Mouse (Mus musculus): Measurements from ENCODE around the gene Nkain1. TPM values are rescaled to one million over a fixed set of nuclear protein-coding genes. Genes with fewer than 3 reads are reported as not detected.
A peak's percentile ranks its signal among the peaks of the same experiment; 100 is the strongest.

Gene Nkain1
- polyA plus RNA-seq, 1 experiment from 2014 or later = 6.7 TPM

GRCm38 (mm10) chr4:130540831-130541230 lies 33.1 kb downstream of the Nkain1 start:
- no peak for ATAC-seq (ENCODE audit: low FRiP score, low TSS enrichment)
- no peak overlapping the region for H3K4me2 ChIP-seq (replicated peaks; ENCODE audit: low read depth, low read length)
- peaks cover 3% of the 10 kb centered on the region; the same call in 1 of the 2 replicates for H3K36me3 ChIP-seq (ENCODE audit: control insufficient read depth, insufficient read depth, low read length)
- H3K9ac ChIP-seq (ENCODE audit: low read depth, low read length) = no peak overlapping the region
- no peak overlapping the region for H3K27ac ChIP-seq (ENCODE audit: low read depth, low read length)
- WGBS = 85% methylated on average over 4 of the region's 4 CpGs
- H3K4me1 ChIP-seq (ENCODE audit: control insufficient read depth, insufficient read depth, low read length) = peaks cover 9% of the 10 kb centered on the region; the same call in 1 of the 2 replicates
- H3K9me3 ChIP-seq (ENCODE audit: control insufficient read depth, low read length) = no peaks in the 10 kb centered on the region
- H3K27me3 ChIP-seq (ENCODE audit: control insufficient read depth, insufficient read depth, low read length) = no peaks in the 10 kb centered on the region
- no peak overlapping the region for H3K4me3 ChIP-seq (ENCODE audit: low read length)

- 89% methylated on average over 7 of the region's 7 CpGs for WGBS
- Histone ChIP-seq H3K4me2 (replicated peaks; ENCODE audit: low read depth, low read length) (no peak overlapping the region), H3K4me1 (ENCODE audit: control insufficient read depth, insufficient read depth, low read length) (peaks cover 7% of the 10 kb centered on the region; the same call in 1 of the 2 replicates), H3K9ac (ENCODE audit: low read depth, low read length) (no peak overlapping the region; the same call in 1 of the 2 replicates), H3K4me3 (ENCODE audit: low read length) (no peak overlapping the region), H3K27ac (ENCODE audit: low read depth, low read length) (no peak overlapping the region), H3K9me3 (ENCODE audit: control insufficient read depth, low read length) (no peaks in the 10 kb centered on the region), H3K27me3 (ENCODE audit: control insufficient read depth, insufficient read depth, low read length) (no peaks in the 10 kb centered on the region), H3K36me3 (ENCODE audit: control insufficient read depth, insufficient read depth, low read length) (peaks cover 3% of the 10 kb centered on the region; the same call in 1 of the 2 replicates)
- ATAC-seq (ENCODE audit: low FRiP score, low TSS enrichment) = no peak
These were observed 34.3 kb downstream of the Nkain1 start for GRCm38 (mm10) chr4:130539706-130540105.

GRCm38 (mm10) chr4:130539053-130539452 lies 34.9 kb downstream of the Nkain1 start:
- H3K36me3 ChIP-seq (ENCODE audit: control insufficient read depth, insufficient read depth, low read length) = peaks cover 3% of the 10 kb centered on the region; the same call in 1 of the 2 replicates
- H3K27ac ChIP-seq (ENCODE audit: low read depth, low read length) = no peak overlapping the region
- WGBS = 62% methylated on average over 8 of the region's 8 CpGs
- peaks cover under 1% of the 10 kb centered on the region; the same call in 1 of the 2 replicates for H3K4me1 ChIP-seq (ENCODE audit: control insufficient read depth, insufficient read depth, low read length)
- H3K4me2 ChIP-seq (replicated peaks; ENCODE audit: low read depth, low read length) = no peak overlapping the region
- no peak overlapping the region for H3K4me3 ChIP-seq (ENCODE audit: low read length)
- no peaks in the 10 kb centered on the region for H3K27me3 ChIP-seq (ENCODE audit: control insufficient read depth, insufficient read depth, low read length)
- H3K9ac ChIP-seq (ENCODE audit: low read depth, low read length) = no peak overlapping the region
- no peaks in the 10 kb centered on the region for H3K9me3 ChIP-seq (ENCODE audit: control insufficient read depth, low read length)
- ATAC-seq (ENCODE audit: low FRiP score, low TSS enrichment) = no peak

- Histone ChIP-seq H3K4me2 (replicated peaks; ENCODE audit: low read depth, low read length) (no peak overlapping the region), H3K27me3 (ENCODE audit: control insufficient read depth, insufficient read depth, low read length) (no peaks in the 10 kb centered on the region), H3K9ac (ENCODE audit: low read depth, low read length) (no peak overlapping the region), H3K4me1 (ENCODE audit: control insufficient read depth, insufficient read depth, low read length) (no peaks in the 10 kb centered on the region), H3K36me3 (ENCODE audit: control insufficient read depth, insufficient read depth, low read length) (peaks cover 3% of the 10 kb centered on the region; the same call in 1 of the 2 replicates), H3K4me3 (ENCODE audit: low read length) (no peak overlapping the region), H3K27ac (ENCODE audit: low read depth, low read length) (no peak overlapping the region), H3K9me3 (ENCODE audit: control insufficient read depth, low read length) (no peaks in the 10 kb centered on the region)
- ATAC-seq (ENCODE audit: low FRiP score, low TSS enrichment) = no peak
- 97% methylated on average over 7 of the region's 7 CpGs for WGBS
These were observed 36.6 kb downstream of the Nkain1 start for GRCm38 (mm10) chr4:130537371-130537770.

GRCm38 (mm10) chr4:130535789-130536188 lies 38.2 kb downstream of the Nkain1 start:
- no peak overlapping the region for H3K4me3 ChIP-seq (ENCODE audit: low read length)
- no peaks in the 10 kb centered on the region for H3K27me3 ChIP-seq (ENCODE audit: control insufficient read depth, insufficient read depth, low read length)
- no peak overlapping the region for H3K27ac ChIP-seq (ENCODE audit: low read depth, low read length)
- H3K4me2 ChIP-seq (replicated peaks; ENCODE audit: low read depth, low read length) = no peak overlapping the region
- H3K36me3 ChIP-seq (ENCODE audit: control insufficient read depth, insufficient read depth, low read length) = peaks cover 3% of the 10 kb centered on the region; the same call in 1 of the 2 replicates
- H3K9ac ChIP-seq (ENCODE audit: low read depth, low read length) = no peak overlapping the region
- 0 out of 2 replicates have a peak, but pooled peaks cover 3% of the 10 kb centered on the region for H3K4me1 ChIP-seq (ENCODE audit: control insufficient read depth, insufficient read depth, low read length)
- WGBS = 58% methylated on average over 1 of the region's 1 CpGs
- no peak for ATAC-seq (ENCODE audit: low FRiP score, low TSS enrichment)
- H3K9me3 ChIP-seq (ENCODE audit: control insufficient read depth, low read length) = no peaks in the 10 kb centered on the region

- peaks cover 7% of the 10 kb centered on the region; the same call in 1 of the 2 replicates for H3K36me3 ChIP-seq (ENCODE audit: control insufficient read depth, insufficient read depth, low read length)
- WGBS = 44% methylated on average over 4 of the region's 4 CpGs
- H3K4me1 ChIP-seq (ENCODE audit: control insufficient read depth, insufficient read depth, low read length) = 0 out of 2 replicates have a peak, but pooled peaks cover 3% of the 10 kb centered on the region
- H3K27me3 ChIP-seq (ENCODE audit: control insufficient read depth, insufficient read depth, low read length) = no peaks in the 10 kb centered on the region
- H3K27ac ChIP-seq (ENCODE audit: low read depth, low read length) = no peak overlapping the region
- H3K4me3 ChIP-seq (ENCODE audit: low read length) = no peak overlapping the region
- no peaks in the 10 kb centered on the region for H3K9me3 ChIP-seq (ENCODE audit: control insufficient read depth, low read length)
- no peak overlapping the region for H3K4me2 ChIP-seq (replicated peaks; ENCODE audit: low read depth, low read length)
- 0 out of 2 replicates have a peak, but pooled peaks have one; percentile 11 for ATAC-seq (ENCODE audit: low FRiP score, low TSS enrichment)
- H3K9ac ChIP-seq (ENCODE audit: low read depth, low read length) = no peak overlapping the region
These were observed 40.0 kb downstream of the Nkain1 start for GRCm38 (mm10) chr4:130533975-130534374.

GRCm38 (mm10) chr4:130532347-130532746 lies 41.6 kb downstream of the Nkain1 start:
- Histone ChIP-seq H3K27ac (ENCODE audit: low read depth, low read length) (no peak overlapping the region), H3K27me3 (ENCODE audit: control insufficient read depth, insufficient read depth, low read length) (no peaks in the 10 kb centered on the region), H3K4me1 (ENCODE audit: control insufficient read depth, insufficient read depth, low read length) (0 out of 2 replicates have a peak, but pooled peaks cover 3% of the 10 kb centered on the region), H3K9ac (ENCODE audit: low read depth, low read length) (no peak overlapping the region), H3K36me3 (ENCODE audit: control insufficient read depth, insufficient read depth, low read length) (peaks cover 7% of the 10 kb centered on the region; the same call in 1 of the 2 replicates), H3K9me3 (ENCODE audit: control insufficient read depth, low read length) (no peaks in the 10 kb centered on the region), H3K4me3 (ENCODE audit: low read length) (no peak overlapping the region), H3K4me2 (replicated peaks; ENCODE audit: low read depth, low read length) (no peak overlapping the region)
- 64% methylated on average over 6 of the region's 6 CpGs for WGBS
- no peak for ATAC-seq (ENCODE audit: low FRiP score, low TSS enrichment)

- 23% methylated on average over 28 of the region's 28 CpGs for WGBS
- ATAC-seq (ENCODE audit: low FRiP score, low TSS enrichment) = peak; percentile 61
- Histone ChIP-seq H3K9ac (ENCODE audit: low read depth, low read length) (no peak overlapping the region), H3K4me3 (ENCODE audit: low read length) (no peak overlapping the region), H3K9me3 (ENCODE audit: control insufficient read depth, low read length) (no peaks in the 10 kb centered on the region), H3K4me1 (ENCODE audit: control insufficient read depth, insufficient read depth, low read length) (0 out of 2 replicates have a peak, but pooled peaks cover 3% of the 10 kb centered on the region), H3K27me3 (ENCODE audit: control insufficient read depth, insufficient read depth, low read length) (no peaks in the 10 kb centered on the region), H3K36me3 (ENCODE audit: control insufficient read depth, insufficient read depth, low read length) (peaks cover 4% of the 10 kb centered on the region; the same call in 1 of the 2 replicates), H3K4me2 (replicated peaks; ENCODE audit: low read depth, low read length) (peak overlapping the region; percentile 34), H3K27ac (ENCODE audit: low read depth, low read length) (no peak overlapping the region)
These were observed 42.2 kb downstream of the Nkain1 start for GRCm38 (mm10) chr4:130531645-130532280.

- no peak overlapping the region for H3K9ac ChIP-seq (ENCODE audit: low read depth, low read length)
- no peaks in the 10 kb centered on the region for H3K9me3 ChIP-seq (ENCODE audit: control insufficient read depth, low read length)
- no peak overlapping the region for H3K27ac ChIP-seq (ENCODE audit: low read depth, low read length)
- ATAC-seq (ENCODE audit: low FRiP score, low TSS enrichment) = no peak
- H3K4me1 ChIP-seq (ENCODE audit: control insufficient read depth, insufficient read depth, low read length) = 0 out of 2 replicates have a peak, but pooled peaks cover 3% of the 10 kb centered on the region
- H3K27me3 ChIP-seq (ENCODE audit: control insufficient read depth, insufficient read depth, low read length) = no peaks in the 10 kb centered on the region
- no peak overlapping the region for H3K4me2 ChIP-seq (replicated peaks; ENCODE audit: low read depth, low read length)
- 94% methylated on average over 1 of the region's 1 CpGs for WGBS
- no peak overlapping the region for H3K4me3 ChIP-seq (ENCODE audit: low read length)
- H3K36me3 ChIP-seq (ENCODE audit: control insufficient read depth, insufficient read depth, low read length) = peaks cover 4% of the 10 kb centered on the region; the same call in 1 of the 2 replicates
These were observed 46.2 kb downstream of the Nkain1 start for GRCm38 (mm10) chr4:130527804-130528203.

All from kidney, embryonic 14.5 days (tissue).